Mouse (Mus musculus) heart, embryonic 11.5 days (tissue): Measurements from ENCODE around the gene Ptpn3. TPM values are rescaled to one million over a fixed set of nuclear protein-coding genes. Genes with fewer than 3 reads are reported as not detected.

Source experiments
- ATAC-seq: fragments of 200-750 bp; cut with Nextera tagmentation; replicated peaks from 2 replicates; pipeline ENCODE4 v1.8.0; 2017; ENCODE audit warnings: moderate library complexity; ENCODE audit not compliant: insufficient number of reproducible peaks, low FRiP score, low TSS enrichment
- H3K27ac ChIP-seq: fragments of 300-500 bp; sonication (generic); 2 replicates; pipeline ENCODE4 v1.5.1; 2014; ENCODE audit warnings: mild to moderate bottlenecking, low read depth, low read length
- H3K27me3 ChIP-seq: fragments of 300-500 bp; sonication (generic); 2 replicates; pipeline ENCODE4 v1.6.1; 2014; ENCODE audit warnings: mild to moderate bottlenecking, low read length, mixed read lengths; ENCODE audit not compliant: control insufficient read depth, insufficient read depth
- H3K36me3 ChIP-seq: fragments of 300-500 bp; sonication (generic); 2 replicates; pipeline ENCODE4 v1.6.1; 2014; ENCODE audit warnings: mild to moderate bottlenecking, low read length, moderate library complexity, mixed read lengths; ENCODE audit not compliant: control insufficient read depth, insufficient read depth
- H3K4me1 ChIP-seq: fragments of 300-500 bp; sonication (generic); 2 replicates; pipeline ENCODE4 v1.6.1; 2014; ENCODE audit warnings: low read length; ENCODE audit not compliant: control insufficient read depth, insufficient read depth
- H3K4me2 ChIP-seq: fragments of 300-500 bp; sonication (generic); 2 replicates; pipeline ENCODE4 v1.6.1; 2014; ENCODE audit warnings: mild to moderate bottlenecking, moderate library complexity
- H3K4me3 ChIP-seq: fragments of 300-500 bp; sonication (generic); 2 replicates; pipeline ENCODE4 v1.5.1; 2014; ENCODE audit warnings: low read depth, low read length
- H3K9ac ChIP-seq: fragments of 300-500 bp; sonication (generic); 2 replicates; pipeline ENCODE4 v1.6.1; 2014; ENCODE audit warnings: mild to moderate bottlenecking, low read depth, low read length, moderate library complexity
- H3K9me3 ChIP-seq: fragments of 300-500 bp; sonication (generic); replicated peaks from 2 replicates; pipeline ENCODE4 v1.6.1; 2016; ENCODE audit warnings: low read length; ENCODE audit not compliant: control insufficient read depth
- WGBS: fragments of 180-500 bp; shearing (Covaris S2); extraction: QIAGEN DNeasy Blood & Tissue Kit; methylation state at CpG from one replicate; pipeline ENCODE4 v1.1.7; 2014; ENCODE audit not compliant: insufficient replicate concordance; 5-methylcytosine and 5-hydroxymethylcytosine counted together
- polyA plus RNA-seq: library from polyadenylated mRNA; unstranded; fragments of >200 nt; fragmentation: Nextera tagmentation; extraction: Ambion mirVana; gene quantifications from 2 replicates; pipeline ENCODE4 v1.2.1, GENCODE M21; 2014

The Ptpn3 gene
- polyA plus RNA-seq, 1 experiment from 2014 or later = 1.7 TPM

- H3K4me1 ChIP-seq = peaks cover 9% of the 10 kb centered on the region
- H3K4me3 ChIP-seq = peak overlapping the region; percentile 17; the same call in 1 of the 2 replicates
- peak overlapping the region; percentile 63 for H3K9ac ChIP-seq
- H3K27me3 ChIP-seq = no peaks in the 10 kb centered on the region
- no peaks in the 10 kb centered on the region for H3K36me3 ChIP-seq
- H3K4me2 ChIP-seq = peak overlapping the region; percentile 58
- no peaks in the 10 kb centered on the region for H3K9me3 ChIP-seq
- H3K27ac ChIP-seq = peak overlapping the region; percentile 42; the same call in 1 of the 2 replicates
- 18% methylated on average over 9 of the region's 9 CpGs for WGBS
- ATAC-seq = peak; percentile 69; the same call in 1 of the 2 replicates
Observed at GRCm38 (mm10) chr4:57153068-57153835, 148.4 kb downstream of the Ptpn3 start.

GRCm38 (mm10) chr4:57148182-57148581, 153.5 kb downstream of the Ptpn3 start:
- whole genome bisulfite sequencing = 39% methylated on average over 3 of the region's 3 CpGs
- Histone ChIP-seq H3K27me3 (peaks cover 18% of the 10 kb centered on the region), H3K27ac (no peak overlapping the region), H3K36me3 (no peaks in the 10 kb centered on the region), H3K4me1 (peaks cover 2% of the 10 kb centered on the region), H3K9ac (no peak overlapping the region), H3K4me2 (no peak overlapping the region), H3K4me3 (no peak overlapping the region), H3K9me3 (no peaks in the 10 kb centered on the region)
- no peak for ATAC-seq

DNA sequence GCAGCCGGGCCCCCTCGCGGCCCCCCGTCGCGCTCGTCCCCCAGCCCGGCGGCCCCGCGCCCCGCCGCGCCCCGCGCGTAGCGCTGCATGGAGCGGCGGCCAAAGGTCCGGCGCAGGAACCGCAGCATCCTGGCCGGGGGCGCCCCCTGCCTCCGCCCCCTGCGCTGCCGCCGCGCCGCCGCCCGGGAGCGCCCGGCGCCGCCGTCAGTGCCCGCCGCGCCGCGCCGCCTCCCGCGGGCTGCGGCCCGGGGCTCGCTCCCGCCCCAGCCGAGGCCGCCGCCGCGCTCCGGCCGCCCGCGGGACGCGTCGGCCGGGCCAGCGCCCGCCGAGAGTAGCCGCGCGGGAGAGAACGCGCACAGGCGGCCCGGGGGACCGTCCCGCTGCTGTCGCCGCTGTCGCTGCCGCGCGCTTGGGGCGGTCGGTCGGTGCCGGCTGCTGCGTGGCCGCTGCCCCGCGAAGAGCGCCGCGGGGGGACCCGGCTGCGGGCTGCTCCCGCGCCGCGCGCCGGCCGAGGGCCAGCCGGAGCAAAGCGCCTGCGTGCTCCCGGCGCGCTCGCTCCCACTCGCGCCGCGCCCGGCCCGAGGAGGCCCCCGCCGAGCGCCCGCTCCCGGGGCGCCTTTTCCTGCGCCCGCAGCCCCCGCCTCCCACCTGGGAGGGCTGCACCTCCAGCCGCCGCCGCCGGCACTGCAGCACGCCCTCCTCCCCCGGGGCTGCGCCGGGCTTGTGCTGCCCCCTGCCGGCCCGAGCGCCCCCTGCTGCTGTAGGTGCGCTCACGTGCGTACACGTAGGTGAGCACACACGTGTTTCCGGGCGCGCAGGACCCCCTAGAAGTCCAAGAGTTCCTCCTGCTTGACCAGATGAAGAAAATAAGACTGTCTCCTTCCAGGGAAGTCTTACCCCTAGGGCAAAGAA, 158.4 kb downstream of the Ptpn3 start, which contains the start of gene Epb41l4b:
Epb41l4b (minus strand) TSS at position 412 of the 912 bp plus-strand sequence.
- Histone ChIP-seq H3K4me3 (peak within 1 kb of the TSS; percentile 65), H3K4me2 (peak within 1 kb of the TSS; percentile 93), H3K4me1 (peaks cover 8% of the 10 kb centered on the region; the same call in 1 of the 2 replicates), H3K9ac (peak within 1 kb of the TSS; percentile 60; the same call in 1 of the 2 replicates), H3K27ac (no peak within 1 kb of the TSS), H3K27me3 (peaks cover 60% of the 10 kb centered on the region), H3K9me3 (no peaks in the 10 kb centered on the region), H3K36me3 (no peaks in the 10 kb centered on the region)
- ATAC-seq = peak; percentile 80
- under 1% methylated on average over 54 of the region's 142 CpGs for WGBS

GRCm38 (mm10) chr4:57142374-57143025, 159.1 kb downstream of the Ptpn3 start:
- Histone ChIP-seq H3K9ac (peak overlapping the region; percentile 39; the same call in 1 of the 2 replicates), H3K36me3 (no peaks in the 10 kb centered on the region), H3K27me3 (peaks cover 64% of the 10 kb centered on the region), H3K4me2 (peak overlapping the region; percentile 93), H3K4me3 (peak overlapping the region; percentile 65), H3K9me3 (no peaks in the 10 kb centered on the region), H3K27ac (no peak overlapping the region), H3K4me1 (peaks cover 8% of the 10 kb centered on the region; the same call in 1 of the 2 replicates)
- 2% methylated on average over 39 of the region's 43 CpGs for WGBS
- ATAC-seq = 0 out of 2 replicates have a peak, but pooled peaks have one; percentile 15

DNA sequence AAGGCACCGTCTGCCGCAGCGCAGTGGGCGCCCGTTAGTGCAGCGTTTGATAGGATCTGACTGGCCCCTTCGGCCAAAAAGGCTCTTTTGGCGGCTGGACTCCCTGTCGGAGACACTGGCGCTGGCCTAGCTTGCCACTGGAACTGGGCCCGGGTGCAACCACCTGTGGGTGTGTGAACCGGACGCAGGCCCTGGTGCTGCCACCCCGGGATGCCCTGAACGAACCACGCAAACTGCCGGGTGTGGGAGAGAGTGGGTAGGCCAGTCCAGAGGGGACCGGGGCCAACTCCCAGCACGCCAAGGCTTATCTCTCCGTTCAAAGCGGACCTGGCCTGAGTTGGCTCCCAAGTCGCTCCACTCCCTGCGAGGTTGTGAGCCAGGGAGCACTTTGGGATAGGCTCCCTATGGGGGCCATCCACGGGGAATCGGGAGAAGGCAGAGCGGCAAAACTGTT, 159.7 kb downstream of the Ptpn3 start:
- no peak overlapping the region for H3K27ac ChIP-seq

DNA sequence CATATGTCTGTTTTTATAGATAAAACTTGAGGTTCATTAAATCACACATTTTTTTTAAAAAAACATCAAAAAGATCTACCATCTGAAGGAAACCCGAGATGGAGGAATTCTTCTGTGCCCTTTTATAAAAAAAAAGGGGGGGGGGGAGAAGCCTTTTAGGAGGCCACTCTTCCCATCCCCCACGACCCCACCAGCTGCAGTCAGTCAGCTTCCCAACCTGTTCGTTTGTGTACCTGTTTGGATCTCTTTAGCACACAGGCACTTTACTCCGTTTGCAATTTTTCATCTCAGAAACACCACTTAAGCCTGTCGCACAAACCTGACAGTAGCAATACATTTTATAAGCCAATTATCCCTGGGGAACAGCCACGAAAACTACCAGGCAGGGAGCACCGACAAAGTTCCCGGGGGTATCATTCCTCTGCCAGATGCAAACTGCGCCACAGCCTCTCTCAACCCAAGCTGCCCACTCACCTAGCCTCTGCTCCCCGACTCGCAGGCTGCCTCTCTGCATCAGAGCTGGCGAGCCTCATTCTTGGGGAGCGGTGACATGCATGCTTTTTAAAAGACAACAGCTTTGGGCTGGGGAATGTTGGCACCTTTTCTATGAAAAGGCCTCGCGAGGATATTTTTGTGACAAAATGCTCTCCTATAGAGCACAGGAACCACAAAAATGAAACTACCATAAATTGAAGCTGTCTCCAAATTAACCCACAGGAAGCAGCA, 160.5 kb downstream of the Ptpn3 start:
- no peak overlapping the region for H3K27ac ChIP-seq
- peaks cover 61% of the 10 kb centered on the region for H3K27me3 ChIP-seq
- no peaks in the 10 kb centered on the region for H3K9me3 ChIP-seq
- ATAC-seq = no peak
- H3K36me3 ChIP-seq = no peaks in the 10 kb centered on the region
- H3K9ac ChIP-seq = no peak overlapping the region
- 31% methylated on average over 15 of the region's 15 CpGs for WGBS
- no peak overlapping the region; the same call in 1 of the 2 replicates for H3K4me3 ChIP-seq
- H3K4me2 ChIP-seq = peak overlapping the region; percentile 93
- H3K4me1 ChIP-seq = peaks cover 8% of the 10 kb centered on the region; the same call in 1 of the 2 replicates

More for the DNA sequence above, 159.7 kb downstream of the Ptpn3 start:
- ATAC-seq = no peak
- H3K9me3 ChIP-seq = no peaks in the 10 kb centered on the region
- H3K27me3 ChIP-seq = peaks cover 64% of the 10 kb centered on the region
- peak overlapping the region; percentile 93 for H3K4me2 ChIP-seq
- H3K4me1 ChIP-seq = peaks cover 8% of the 10 kb centered on the region; the same call in 1 of the 2 replicates
- 6% methylated on average over 25 of the region's 26 CpGs for WGBS
- 0 out of 2 replicates have a peak overlapping the region, but pooled peaks have one; percentile 30 for H3K9ac ChIP-seq
- H3K4me3 ChIP-seq = peak overlapping the region; percentile 65
- H3K36me3 ChIP-seq = no peaks in the 10 kb centered on the region
